Mouse (Mus musculus) lung, adult 18-20 months (tissue): Measurements from ENCODE around the gene Lrrc4c.

Source experiments
- DNase-seq, 2 experiments: peaks; one replicate each; pipeline ENCODE4 v3.0.0; 2022; ENCODE audit warnings: mixed read lengths in 2 of 2

The Lrrc4c gene

GRCm38 (mm10) chr2:96317387-96318299, at the start of gene Lrrc4c:
TSS of gene Lrrc4c (plus strand) at chr2:96318169.
- DNase-seq, result no peak

GRCm38 (mm10) chr2:96275061-96275460, 42.9 kb upstream of the Lrrc4c start:
- DNase-seq, result no peak

GRCm38 (mm10) chr2:96282926-96283325, 35.0 kb upstream of the Lrrc4c start:
- no peak for DNase-seq

- DNase-seq, result no peak
Observed at GRCm38 (mm10) chr2:96287512-96287911, 30.5 kb upstream of the Lrrc4c start.

GRCm38 (mm10) chr2:96290541-96290940, 27.4 kb upstream of the Lrrc4c start:
- DNase-seq, result no peak

- no peak for DNase-seq
Observed at GRCm38 (mm10) chr2:96315034-96315433, 2.9 kb upstream of the Lrrc4c start.

- DNase-seq, result no peak
Observed at GRCm38 (mm10) chr2:96316531-96316930, 1.4 kb upstream of the Lrrc4c start.

GRCm38 (mm10) chr2:96318556-96318955, 587 bp downstream of the Lrrc4c start:
- DNase-seq, result no peak

GRCm38 (mm10) chr2:96319201-96319600, 1.2 kb downstream of the Lrrc4c start:
- DNase-seq, result no peak

GRCm38 (mm10) chr2:96319649-96320048, 1.7 kb downstream of the Lrrc4c start:
- DNase-seq, result no peak

GRCm38 (mm10) chr2:96334652-96335051, 16.7 kb downstream of the Lrrc4c start:
- DNase-seq, result no peak

- DNase-seq, result no peak
Observed at GRCm38 (mm10) chr2:96337354-96337753, 19.4 kb downstream of the Lrrc4c start.

- DNase-seq, result no peak
Observed at GRCm38 (mm10) chr2:96401186-96401811, 83.3 kb downstream of the Lrrc4c start.

- no peak for DNase-seq
Observed at GRCm38 (mm10) chr2:96402514-96402913, 84.5 kb downstream of the Lrrc4c start.

- no peak for DNase-seq
Observed at GRCm38 (mm10) chr2:96406856-96407255, 88.9 kb downstream of the Lrrc4c start.

GRCm38 (mm10) chr2:96411182-96411581, 93.2 kb downstream of the Lrrc4c start:
- no peak for DNase-seq

- no peak for DNase-seq
Observed at GRCm38 (mm10) chr2:96461566-96461965, 143.6 kb downstream of the Lrrc4c start.

GRCm38 (mm10) chr2:96475674-96476073, 157.7 kb downstream of the Lrrc4c start:
- DNase-seq, result no peak

- no peak for DNase-seq
Observed at GRCm38 (mm10) chr2:96499116-96499882, 181.3 kb downstream of the Lrrc4c start.

GRCm38 (mm10) chr2:96504140-96504539, 186.2 kb downstream of the Lrrc4c start:
- no peak for DNase-seq

GRCm38 (mm10) chr2:96505641-96506040, 187.7 kb downstream of the Lrrc4c start:
- no peak for DNase-seq

GRCm38 (mm10) chr2:96508991-96509390, 191.0 kb downstream of the Lrrc4c start:
- DNase-seq, result no peak

- DNase-seq, result no peak
Observed at GRCm38 (mm10) chr2:96537469-96537868, 219.5 kb downstream of the Lrrc4c start.
